Mouse (Mus musculus) liver, adult 2 months (tissue): ENCODE data around the gene Alox5ap.

Experiments
- CTCF ChIP-seq: fragments of 200-500 bp; IDR thresholded peaks from 2 replicates; pipeline ENCODE4 v1.5.1; 2011; ENCODE audit warnings: low read depth, low read length, control low read depth
- POLR2A ChIP-seq: fragments of 200-500 bp; IDR thresholded peaks from 2 replicates; pipeline ENCODE4 v1.6.1; 2011; ENCODE audit warnings: low read length, control low read depth; ENCODE audit not compliant: insufficient read depth; ENCODE audit errors: extremely low read depth

- no peak for TF ChIP-seq CTCF
- no peak for TF ChIP-seq POLR2A
These were observed 60.2 kb downstream of the Alox5ap start for GRCm38 (mm10) chr5:149324739-149325138.
